Mouse (Mus musculus): Measurements from ENCODE around the gene Shtn1. TPM values are rescaled to one million over a fixed set of nuclear protein-coding genes. Genes with fewer than 3 reads are reported as not detected.

Shtn1 gene
- polyA plus RNA-seq, 1 experiment from 2014 or later, result 12.9 TPM

DNA sequence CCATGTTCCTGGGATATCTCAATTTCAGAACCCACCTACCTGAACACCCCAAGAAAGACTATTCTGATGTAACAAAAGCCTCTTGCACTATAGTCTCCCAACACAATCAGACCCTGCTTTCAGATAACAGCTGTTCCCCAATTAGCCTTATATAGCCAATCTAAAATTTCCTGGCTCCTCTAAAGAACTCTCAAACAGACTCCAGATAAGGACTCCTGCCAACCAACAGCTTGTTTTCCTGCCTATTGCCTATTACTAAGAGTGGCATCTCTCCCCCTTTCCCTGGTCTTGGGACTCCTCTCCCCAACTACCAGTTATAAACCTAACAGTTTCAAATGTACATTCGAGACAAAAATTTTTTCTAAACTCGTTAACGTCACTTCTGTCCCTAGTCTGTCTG, 124.4 kb downstream of the Shtn1 start:
- H3K4me1 ChIP-seq, result no peaks in the 10 kb centered on the region
- no peak for ATAC-seq (ENCODE audit: low FRiP score, low read depth)
- H3K9me3 ChIP-seq, result no peaks in the 10 kb centered on the region
- H3K36me3 ChIP-seq, result no peaks in the 10 kb centered on the region
- H3K4me2 ChIP-seq (replicated peaks), result no peak overlapping the region
- no peak overlapping the region for H3K9ac ChIP-seq
- peaks cover 33% of the 10 kb centered on the region for H3K27me3 ChIP-seq (replicated peaks)
- no peak overlapping the region for H3K27ac ChIP-seq
- H3K4me3 ChIP-seq, result no peak overlapping the region
- 95% methylated on average over 3 of the region's 3 CpGs for whole genome bisulfite sequencing

- no peak overlapping the region for H3K4me2 ChIP-seq (replicated peaks)
- H3K27ac ChIP-seq, result no peak overlapping the region
- H3K9ac ChIP-seq, result no peak overlapping the region
- H3K27me3 ChIP-seq (replicated peaks), result peaks cover 16% of the 10 kb centered on the region; the same call in 1 of the 2 replicates
- no peak overlapping the region for H3K4me3 ChIP-seq
- H3K9me3 ChIP-seq, result no peaks in the 10 kb centered on the region
- H3K36me3 ChIP-seq, result no peaks in the 10 kb centered on the region
- peaks cover 10% of the 10 kb centered on the region for H3K4me1 ChIP-seq
- WGBS, result 87% methylated on average over 7 of the region's 7 CpGs
- ATAC-seq (ENCODE audit: low FRiP score, low read depth), result no peak
Measured at GRCm38 (mm10) chr19:58945959-58946358, 129.9 kb downstream of the Shtn1 start.

- Histone ChIP-seq H3K9ac (peak within 1 kb of the TSS; percentile 76), H3K27ac (peak within 1 kb of the TSS; percentile 37; the same call in 1 of the 2 replicates), H3K4me2 (replicated peaks) (peak within 1 kb of the TSS; percentile 92), H3K9me3 (no peaks in the 10 kb centered on the region), H3K4me3 (peak within 1 kb of the TSS; percentile 63), H3K4me1 (peaks cover 10% of the 10 kb centered on the region), H3K36me3 (no peaks in the 10 kb centered on the region), H3K27me3 (replicated peaks) (peaks cover 13% of the 10 kb centered on the region; the same call in 1 of the 2 replicates)
- WGBS, result under 1% methylated on average over 65 of the region's 65 CpGs
- peak; percentile 97 for ATAC-seq (ENCODE audit: low FRiP score, low read depth)
Measured at GRCm38 (mm10) chr19:58942841-58943828, 132.8 kb downstream of the Shtn1 start, which contains the start of the genes Eno4 and Hspa12a. Eno4 (plus strand) TSS chr19:58943425. Hspa12a (minus strand) TSS chr19:58943654.

GRCm38 (mm10) chr19:58933062-58933461, 142.8 kb downstream of the Shtn1 start:
- Histone ChIP-seq H3K4me2 (replicated peaks) (no peak overlapping the region), H3K4me1 (peaks cover 12% of the 10 kb centered on the region), H3K4me3 (no peak overlapping the region), H3K9ac (no peak overlapping the region), H3K27me3 (replicated peaks) (peaks cover 55% of the 10 kb centered on the region), H3K9me3 (no peaks in the 10 kb centered on the region), H3K27ac (no peak overlapping the region), H3K36me3 (no peaks in the 10 kb centered on the region)
- no peak for ATAC-seq (ENCODE audit: low FRiP score, low read depth)
- 2% methylated on average over 4 of the region's 4 CpGs for WGBS

- peaks cover 58% of the 10 kb centered on the region for H3K27me3 ChIP-seq (replicated peaks)
- H3K9me3 ChIP-seq, result no peaks in the 10 kb centered on the region
- peaks cover 12% of the 10 kb centered on the region for H3K4me1 ChIP-seq
- no peak overlapping the region for H3K9ac ChIP-seq
- H3K4me3 ChIP-seq, result no peak overlapping the region
- H3K4me2 ChIP-seq (replicated peaks), result peak overlapping the region; percentile 28; the same call in 1 of the 2 replicates
- WGBS, result 16% methylated on average over 16 of the region's 16 CpGs
- no peak overlapping the region for H3K27ac ChIP-seq
- no peaks in the 10 kb centered on the region for H3K36me3 ChIP-seq
- no peak for ATAC-seq (ENCODE audit: low FRiP score, low read depth)
Measured at GRCm38 (mm10) chr19:58931081-58931800, 144.7 kb downstream of the Shtn1 start.

Other genes starting within 250 kb of the Shtn1 start
- 0.41 and 0.55 TPM in 2 replicates for gene Eno4, start 132.7 kb downstream of the Shtn1 start, polyA plus RNA-seq (2016; fragmentation: Nextera tagmentation; extraction: Ambion mirVana)
- 67.0 and 74.2 TPM in 2 replicates for gene Hspa12a, start 132.4 kb downstream of the Shtn1 start, polyA plus RNA-seq (2016; fragmentation: Nextera tagmentation; extraction: Ambion mirVana)
- 0.19 TPM in 1 of 2 replicates, not detected in the other for gene Vax1, start 94.0 kb upstream of the Shtn1 start, polyA plus RNA-seq (2016; fragmentation: Nextera tagmentation; extraction: Ambion mirVana)
- not detected in 2 replicates for gene Kcnk18, start 143.1 kb upstream of the Shtn1 start, polyA plus RNA-seq (2016; fragmentation: Nextera tagmentation; extraction: Ambion mirVana)
- gene Slc18a2, start 184.8 kb upstream of the Shtn1 start, polyA plus RNA-seq (2016; fragmentation: Nextera tagmentation; extraction: Ambion mirVana), result 9.7 and 11.0 TPM in 2 replicates
- 4.9 and 11.4 TPM in 2 replicates for gene Rps12-ps3, start 246.2 kb upstream of the Shtn1 start, polyA plus RNA-seq (2016; fragmentation: Nextera tagmentation; extraction: Ambion mirVana)